Comparison of ENCODE assay signal across 8 mouse cellular contexts in the genomic region with DNA sequence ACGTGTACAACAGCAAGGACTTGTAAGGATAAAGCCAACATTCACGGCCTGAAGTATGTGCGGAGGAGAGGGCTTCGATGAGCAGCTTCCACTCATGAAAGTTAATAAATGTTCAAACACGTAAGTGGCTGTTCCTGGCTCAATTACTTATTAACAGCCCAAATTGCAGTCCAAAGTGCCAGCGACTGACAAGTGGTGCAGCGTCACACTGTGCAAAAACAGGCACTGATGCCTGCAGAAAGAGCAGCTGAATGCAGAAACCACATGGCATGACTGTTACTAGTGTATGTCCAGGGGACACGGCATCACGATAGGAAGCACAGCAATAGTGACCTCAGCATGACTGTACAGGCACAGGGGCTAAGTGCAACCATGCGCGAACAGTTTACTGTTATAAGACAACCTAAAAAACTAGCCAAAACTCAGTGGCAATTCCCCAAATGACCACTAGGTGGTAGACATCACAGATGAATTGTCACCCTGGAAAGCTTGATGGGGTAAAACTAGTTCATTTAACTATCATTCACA. TPM values are rescaled to one million over a fixed set of nuclear protein-coding genes. Genes with fewer than 3 reads are reported as not detected.
A peak's percentile ranks its signal among the peaks of the same experiment; 100 is the strongest.
DNase-seq lines count a peak whose midpoint lies in the region; ATAC-seq and TF ChIP-seq lines count a peak whose summit lies in the region.

No protein-coding gene starts in this region.

- no peak overlapping the region for H3K4me3 ChIP-seq in neural tube, embryonic 15.5 days (replicated peaks)
- no peak overlapping the region for H3K4me3 ChIP-seq in intestine, postnatal 0 days (ENCODE audit: low read depth, low read length)
- H3K4me3 ChIP-seq in neural tube, embryonic 12.5 days, result no peak overlapping the region

- peak; percentile 78 for TF ChIP-seq CTCF in intestine, postnatal 0 days (IDR thresholded peaks at IDR 0.05; ENCODE audit: low read depth)

- no peaks in the 10 kb centered on the region for H3K4me1 ChIP-seq in neural tube, embryonic 15.5 days
- H3K4me1 ChIP-seq in intestine, postnatal 0 days (replicated peaks; ENCODE audit: control insufficient read depth, insufficient read depth, low read length), result no peaks in the 10 kb centered on the region
- no peaks in the 10 kb centered on the region for H3K4me1 ChIP-seq in neural tube, embryonic 12.5 days

- peaks cover 34% of the 10 kb centered on the region for H3K36me3 ChIP-seq in neural tube, embryonic 15.5 days
- H3K36me3 ChIP-seq in intestine, postnatal 0 days (ENCODE audit: control insufficient read depth, insufficient read depth), result peaks cover 17% of the 10 kb centered on the region
- H3K36me3 ChIP-seq in neural tube, embryonic 12.5 days, result peaks cover 17% of the 10 kb centered on the region

- H3K27ac ChIP-seq in neural tube, embryonic 15.5 days (replicated peaks), result no peak overlapping the region
- H3K27ac ChIP-seq in intestine, postnatal 0 days (ENCODE audit: low read depth, low read length), result no peak overlapping the region
- no peak overlapping the region for H3K27ac ChIP-seq in neural tube, embryonic 12.5 days

- peak; percentile 43 for DNase-seq in neural tube, embryonic 10.5 days (ENCODE audit: extremely low spot score, low spot score)
- peak; percentile 69 for DNase-seq in R1 (ENCODE audit: low read depth, low spot score)
- DNase-seq in liver, result peak; percentile 35
- DNase-seq in T-cell, adult 2 months (ENCODE audit: low spot score), result no peak

- WGBS in neural tube, embryonic 15.5 days, result 83% methylated on average over 11 of the region's 11 CpGs
- 41% methylated on average over 11 of the region's 11 CpGs for WGBS in intestine, postnatal 0 days
- WGBS in neural tube, embryonic 12.5 days, result 80% methylated on average over 11 of the region's 11 CpGs

- H3K27me3 ChIP-seq in neural tube, embryonic 15.5 days (replicated peaks), result no peaks in the 10 kb centered on the region
- no peaks in the 10 kb centered on the region for H3K27me3 ChIP-seq in intestine, postnatal 0 days (replicated peaks; ENCODE audit: control insufficient read depth, insufficient read depth, low read length)
- no peaks in the 10 kb centered on the region for H3K27me3 ChIP-seq in neural tube, embryonic 12.5 days (replicated peaks)

- no peak overlapping the region for H3K9ac ChIP-seq in neural tube, embryonic 15.5 days (replicated peaks)
- H3K9ac ChIP-seq in intestine, postnatal 0 days (ENCODE audit: low read depth, low read length), result no peak overlapping the region
- H3K9ac ChIP-seq in neural tube, embryonic 12.5 days, result no peak overlapping the region

- no peak for ATAC-seq in neural tube, embryonic 15.5 days (ENCODE audit: low FRiP score)
- peak; percentile 70; the same call in 1 of the 2 replicates for ATAC-seq in erythroblast, adult 5-6 weeks (replicated peaks; ENCODE audit: low FRiP score, poor library complexity, severe bottlenecking)
- ATAC-seq in intestine, postnatal 0 days, result peak; percentile 88
- 0 out of 2 replicates have a peak, but pooled peaks have one; percentile 25 for ATAC-seq in neural tube, embryonic 12.5 days (ENCODE audit: low FRiP score, low read depth)

- H3K4me2 ChIP-seq in neural tube, embryonic 15.5 days, result no peak overlapping the region
- peak overlapping the region; percentile 33 for H3K4me2 ChIP-seq in intestine, postnatal 0 days (replicated peaks; ENCODE audit: low read depth)
- no peak overlapping the region for H3K4me2 ChIP-seq in neural tube, embryonic 12.5 days (replicated peaks)

- H3K9me3 ChIP-seq in neural tube, embryonic 15.5 days (replicated peaks), result no peaks in the 10 kb centered on the region
- H3K9me3 ChIP-seq in intestine, postnatal 0 days (ENCODE audit: control insufficient read depth), result no peaks in the 10 kb centered on the region
- H3K9me3 ChIP-seq in neural tube, embryonic 12.5 days, result no peaks in the 10 kb centered on the region

RNA-seq across cellular contexts. Expression of a gene that starts 31.3 kb away (rescaled TPM):
- polyA plus RNA-seq in neural tube, embryonic 15.5 days (2015; fragmentation: Nextera tagmentation; extraction: Ambion mirVana), result 200 and 219 TPM in 2 replicates
- 8.6 and 13.0 TPM in 2 replicates for total RNA-seq in erythroblast, adult 5-6 weeks (2015; ENCODE audit: low replicate concordance)
- total RNA-seq in erythroblast, adult 5-6 weeks (2017; ENCODE audit: low replicate concordance), result 7.9 and 13.0 TPM in 2 replicates
- polyA plus RNA-seq in intestine, postnatal 0 days (2015; fragmentation: Nextera tagmentation; extraction: Ambion mirVana), result 79.6 and 82.2 TPM in 2 replicates
- polyA plus RNA-seq in neural tube, embryonic 12.5 days (2016; fragmentation: Nextera tagmentation; extraction: Ambion mirVana), result 153 and 157 TPM in 2 replicates
